ENCODE assay signal across 9 mouse cellular contexts in the genomic region with DNA sequence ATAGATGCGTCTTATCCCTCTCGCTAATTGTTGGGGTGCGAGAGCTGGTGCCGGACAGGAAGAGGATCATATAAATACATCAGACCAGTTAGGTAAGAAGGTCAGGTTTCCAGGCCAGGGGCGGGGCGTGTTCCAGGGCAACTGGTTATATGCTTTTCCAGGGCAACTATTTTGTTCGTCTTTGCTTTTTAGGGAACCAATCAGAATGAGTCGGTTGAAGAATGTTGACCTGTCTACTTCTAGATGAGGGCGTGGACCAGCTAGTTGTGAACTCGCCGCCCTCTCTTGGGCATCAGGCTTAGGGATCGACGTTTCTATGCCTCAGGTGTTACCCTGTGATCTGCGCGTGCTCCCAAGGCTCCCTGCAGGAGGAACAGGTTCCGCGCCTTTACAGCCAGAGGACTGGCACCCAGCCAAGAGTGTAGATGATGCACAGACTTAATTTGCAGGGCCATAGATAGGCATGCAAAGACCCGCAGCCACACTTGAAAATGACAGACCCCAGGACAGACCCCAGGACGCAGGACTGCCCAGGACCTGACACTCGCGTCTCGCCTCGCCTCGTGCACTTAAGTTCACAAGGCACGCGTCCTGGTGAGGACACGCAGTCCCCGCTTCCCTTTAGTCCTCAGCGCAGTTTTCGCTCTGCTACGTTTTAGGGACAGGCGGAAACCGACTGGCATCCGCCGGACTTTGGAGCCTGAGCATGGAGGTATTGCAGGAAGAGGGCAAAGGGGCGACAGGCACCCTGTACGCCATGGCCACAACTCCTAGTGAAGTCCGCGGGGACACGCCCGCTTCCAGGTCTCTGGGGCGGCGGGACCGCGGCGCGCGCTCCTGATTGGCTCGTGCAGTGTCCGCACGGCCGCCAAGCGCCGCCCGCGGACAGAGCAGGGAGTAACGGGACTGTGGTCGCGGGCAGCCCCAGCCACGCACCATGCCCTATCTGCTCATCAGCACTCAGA. TPM values are rescaled to one million over a fixed set of nuclear protein-coding genes. Genes with fewer than 3 reads are reported as not detected.
DNase-seq lines count a peak whose midpoint lies in the region; ATAC-seq and TF ChIP-seq lines count a peak whose summit lies in the region.
"Had no signal": no experiment of that assay in that cellular context is flagged by ENCODE, and none has a peak within 500 bp of the region (broad histone marks: within the 10 kb centered on the region; RNA-seq: fewer than 3 reads in every experiment).

A gene (plus strand): TSS at position 873 of the 965 bp plus-strand sequence.

- under 1% methylated on average over 60 of the region's 60 CpGs for whole genome bisulfite sequencing in embryonic facial prominence, embryonic 12.5 days
- WGBS in heart, embryonic 10.5 days = under 1% methylated on average over 60 of the region's 60 CpGs
- WGBS in lung, embryonic 14.5 days = under 1% methylated on average over 60 of the region's 60 CpGs
- under 1% methylated on average over 60 of the region's 60 CpGs for WGBS in neural tube, embryonic 14.5 days

- ATAC-seq in embryonic facial prominence, embryonic 12.5 days (ENCODE audit: insufficient number of reproducible peaks, insufficient read depth, low FRiP score, low TSS enrichment) = peak; percentile 72
- peak; percentile 91 for ATAC-seq in lung, embryonic 14.5 days (ENCODE audit: insufficient read depth)
- peak; percentile 73 for ATAC-seq in neural tube, embryonic 14.5 days (ENCODE audit: low read depth)

- H3K4me2 ChIP-seq in embryonic facial prominence, embryonic 12.5 days (replicated peaks) = peak within 1 kb of the TSS; percentile 98
- H3K4me2 ChIP-seq in lung, embryonic 14.5 days = peak within 1 kb of the TSS; percentile 94
- H3K4me2 ChIP-seq in neural tube, embryonic 14.5 days (ENCODE audit: low read depth, low read length) = peak within 1 kb of the TSS; percentile 99

- TF ChIP-seq POLR2A in ES-Bruce4 (IDR thresholded peaks at IDR 0.05; ENCODE audit: insufficient read depth, low read length) = no peak

- peak within 1 kb of the TSS; percentile 26 for H3K9ac ChIP-seq in ES-Bruce4 (ENCODE audit: low read depth, poor library complexity, severe bottlenecking)
- H3K9ac ChIP-seq in embryonic facial prominence, embryonic 12.5 days = peak within 1 kb of the TSS; percentile 47
- peak within 1 kb of the TSS; percentile 51 for H3K9ac ChIP-seq in lung, embryonic 14.5 days
- peak within 1 kb of the TSS; percentile 34; the same call in 1 of the 2 replicates for H3K9ac ChIP-seq in neural tube, embryonic 14.5 days (replicated peaks; ENCODE audit: low read depth, low read length)

- DNase-seq in adrenal gland, postnatal 10 days = peak; percentile 85
- DNase-seq in heart, embryonic 10.5 days (ENCODE audit: low spot score) = peak; percentile 86
- peak; percentile 79 to 83 for DNase-seq in kidney, adult 8-10 months
- peak; percentile 84 for DNase-seq in lung, embryonic 14.5 days
- DNase-seq in yolk sac, embryonic 10.5 days (ENCODE audit: low spot score) = peak; percentile 57

- H3K27me3 ChIP-seq in ES-Bruce4 (ENCODE audit: control insufficient read depth, insufficient read depth, low read length, poor library complexity, severe bottlenecking) = no peaks in the 10 kb centered on the region
- peaks cover 35% of the 10 kb centered on the region for H3K27me3 ChIP-seq in embryonic facial prominence, embryonic 12.5 days
- peaks cover 44% of the 10 kb centered on the region for H3K27me3 ChIP-seq in heart, embryonic 10.5 days (ENCODE audit: insufficient read depth, poor library complexity, severe bottlenecking)
- peaks cover 5% of the 10 kb centered on the region for H3K27me3 ChIP-seq in lung, embryonic 14.5 days (ENCODE audit: insufficient read depth, low read length)
- peaks cover 8% of the 10 kb centered on the region for H3K27me3 ChIP-seq in neural tube, embryonic 14.5 days (ENCODE audit: control insufficient read depth, insufficient read depth, low read length)

- TF ChIP-seq CTCF in ES-Bruce4 (IDR thresholded peaks at IDR 0.05; ENCODE audit: low read depth, low read length) = no peak
- TF ChIP-seq CTCF in lung, embryonic 14.5 days (IDR thresholded peaks at IDR 0.05; ENCODE audit: low read depth) = 0 out of 2 replicates have a peak, but pooled peaks have one; percentile 8

- no peak within 1 kb of the TSS for H3K27ac ChIP-seq in ES-Bruce4 (ENCODE audit: insufficient read depth, low read length)
- no peak within 1 kb of the TSS for H3K27ac ChIP-seq in embryonic facial prominence, embryonic 12.5 days
- H3K27ac ChIP-seq in heart, embryonic 10.5 days = peak within 1 kb of the TSS; percentile 72
- no peak within 1 kb of the TSS for H3K27ac ChIP-seq in lung, embryonic 14.5 days (ENCODE audit: low read depth)
- no peak within 1 kb of the TSS for H3K27ac ChIP-seq in neural tube, embryonic 14.5 days (ENCODE audit: low read depth, low read length)

- no peak for TF ChIP-seq EP300 in ES-Bruce4 (IDR thresholded peaks at IDR 0.05; ENCODE audit: insufficient read depth, low read depth, low read length)

- H3K9me3 ChIP-seq in ES-Bruce4 (replicated peaks; ENCODE audit: control insufficient read depth, insufficient read depth, low read length, poor library complexity, severe bottlenecking) = no peaks in the 10 kb centered on the region
- H3K9me3 ChIP-seq in embryonic facial prominence, embryonic 12.5 days = no peaks in the 10 kb centered on the region
- H3K9me3 ChIP-seq in heart, embryonic 10.5 days = no peaks in the 10 kb centered on the region
- H3K9me3 ChIP-seq in lung, embryonic 14.5 days (ENCODE audit: low read depth, low read length) = no peaks in the 10 kb centered on the region
- H3K9me3 ChIP-seq in neural tube, embryonic 14.5 days (ENCODE audit: control insufficient read depth, low read length) = no peaks in the 10 kb centered on the region

- no peaks in the 10 kb centered on the region for H3K36me3 ChIP-seq in ES-Bruce4 (ENCODE audit: control insufficient read depth, insufficient read depth, low read length, poor library complexity, severe bottlenecking)
- 0 out of 2 replicates have a peak, but pooled peaks cover 6% of the 10 kb centered on the region for H3K36me3 ChIP-seq in embryonic facial prominence, embryonic 12.5 days
- H3K36me3 ChIP-seq in heart, embryonic 10.5 days = peaks cover 4% of the 10 kb centered on the region; the same call in 1 of the 2 replicates
- H3K36me3 ChIP-seq in lung, embryonic 14.5 days (ENCODE audit: insufficient read depth) = no peaks in the 10 kb centered on the region
- H3K36me3 ChIP-seq in neural tube, embryonic 14.5 days (ENCODE audit: control insufficient read depth, insufficient read depth, low read length) = no peaks in the 10 kb centered on the region

- H3K4me3 ChIP-seq in ES-Bruce4 (ENCODE audit: low read depth, low read length) = peak within 1 kb of the TSS; percentile 64
- peak within 1 kb of the TSS; percentile 53 for H3K4me3 ChIP-seq in embryonic facial prominence, embryonic 12.5 days
- H3K4me3 ChIP-seq in heart, embryonic 10.5 days = peak within 1 kb of the TSS; percentile 73
- peak within 1 kb of the TSS; percentile 49 for H3K4me3 ChIP-seq in lung, embryonic 14.5 days (ENCODE audit: low read depth, low read length)
- peak within 1 kb of the TSS; percentile 48 for H3K4me3 ChIP-seq in neural tube, embryonic 14.5 days (ENCODE audit: low read depth, low read length)

- no peaks in the 10 kb centered on the region for H3K4me1 ChIP-seq in ES-Bruce4 (ENCODE audit: control insufficient read depth, insufficient read depth, low read length)
- H3K4me1 ChIP-seq in embryonic facial prominence, embryonic 12.5 days = peaks cover 18% of the 10 kb centered on the region
- peaks cover 24% of the 10 kb centered on the region for H3K4me1 ChIP-seq in heart, embryonic 10.5 days
- H3K4me1 ChIP-seq in lung, embryonic 14.5 days (ENCODE audit: insufficient read depth) = 0 out of 2 replicates have a peak, but pooled peaks cover 3% of the 10 kb centered on the region
- peaks cover 12% of the 10 kb centered on the region; the same call in 1 of the 2 replicates for H3K4me1 ChIP-seq in neural tube, embryonic 14.5 days (ENCODE audit: control insufficient read depth, insufficient read depth, low read length)

RNA-seq across cellular contexts. Expression of the gene that starts here (rescaled TPM):
- 2.2 and 6.0 TPM in 2 replicates for polyA plus RNA-seq in ES-Bruce4 (2011; ENCODE audit: insufficient read depth, insufficient read length, low read depth, missing spikeins)
- total RNA-seq in adrenal gland, postnatal 10 days (2021) = 10 to 100 TPM; 25.9 to 43.2 TPM
- polyA plus RNA-seq in embryonic facial prominence, embryonic 12.5 days (2016; fragmentation: Nextera tagmentation; extraction: Ambion mirVana) = 4.7 and 5.2 TPM in 2 replicates
- 7.4 and 9.1 TPM in 2 replicates for polyA plus RNA-seq in heart, embryonic 10.5 days (2016; fragmentation: Nextera tagmentation; extraction: Ambion mirVana)
- 24.9 and 25.3 TPM in 2 replicates for polyA plus RNA-seq in lung, embryonic 14.5 days (2014; fragmentation: Nextera tagmentation; extraction: Ambion mirVana)
- 1.6 and 1.8 TPM in 2 replicates for polyA plus RNA-seq in neural tube, embryonic 14.5 days (2014; fragmentation: Nextera tagmentation; extraction: Ambion mirVana)
- total RNA-seq: layer of hippocampus, postnatal 25 days had no signal
